Mouse (Mus musculus) kidney, adult 2 months (tissue): Measurements from ENCODE around the gene Tm9sf4.

ENCODE experiments used
- CTCF ChIP-seq: fragments of 200-500 bp; conservative IDR thresholded peaks from 2 replicates; pipeline ENCODE4 v1.5.1; 2011; ENCODE audit warnings: low read depth, mild to moderate bottlenecking, control low read depth, low read length, moderate library complexity, mixed read lengths; ENCODE audit not compliant: insufficient read depth, insufficient read length
- POLR2A ChIP-seq: fragments of 200-500 bp; IDR thresholded peaks from one replicate; pipeline ENCODE4 v1.6.1; 2011; ENCODE audit warnings: low read depth, low read length, control low read depth

DNA sequence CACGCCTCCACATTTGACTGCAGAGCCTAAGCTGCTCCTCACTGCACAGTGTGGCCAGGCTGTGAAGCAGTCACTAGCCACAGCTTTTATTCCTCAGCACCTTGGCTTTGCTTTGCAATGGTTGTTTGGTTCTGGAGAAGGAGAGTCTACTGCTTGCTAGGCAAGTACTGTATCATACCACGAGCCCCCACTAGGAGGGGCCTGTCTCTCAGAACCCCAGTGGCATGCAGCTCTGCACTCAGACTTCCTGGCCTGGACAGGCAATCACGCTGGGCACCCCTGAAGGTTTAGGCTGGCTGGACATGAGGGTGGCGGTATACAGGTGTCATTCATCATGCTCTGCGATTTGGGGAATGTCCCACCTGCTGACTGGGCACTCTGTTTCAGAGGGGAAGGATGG is 26.9 kb upstream of the Tm9sf4 start:
- TF ChIP-seq CTCF = no peak
- TF ChIP-seq POLR2A = no peak
